Mouse (Mus musculus) heart, postnatal 0 days (tissue): ENCODE data around the gene Fryl. TPM values are rescaled to one million over a fixed set of nuclear protein-coding genes. Genes with fewer than 3 reads are reported as not detected.

Experiments used
- ATAC-seq: fragments of 200-750 bp; cut with Nextera tagmentation; 2 replicates; pipeline ENCODE4 v1.8.0; 2017; ENCODE audit warnings: low read depth, moderate number of reproducible peaks, moderate library complexity; ENCODE audit not compliant: insufficient read depth
- DNase-seq: peaks from one replicate; pipeline ENCODE4 v3.0.0-alpha.2; 2016; ENCODE audit warnings: low spot score
- H3K27ac ChIP-seq: fragments of 300-500 bp; sonication (generic); 2 replicates; pipeline ENCODE4 v1.5.1; 2014; ENCODE audit warnings: low read depth, mild to moderate bottlenecking
- H3K27me3 ChIP-seq: fragments of 300-500 bp; sonication (generic); 2 replicates; pipeline ENCODE4 v1.6.1; 2014; ENCODE audit warnings: low read length, mixed read lengths; ENCODE audit not compliant: control insufficient read depth, insufficient read depth
- H3K36me3 ChIP-seq: fragments of 300-500 bp; sonication (generic); replicated peaks from 2 replicates; pipeline ENCODE4 v1.6.1; 2014; ENCODE audit warnings: low read length, mixed read lengths; ENCODE audit not compliant: control insufficient read depth, insufficient read depth
- H3K4me1 ChIP-seq: fragments of 300-500 bp; sonication (generic); 2 replicates; pipeline ENCODE4 v1.6.1; 2014; ENCODE audit warnings: antibody characterized with exemption; ENCODE audit not compliant: control insufficient read depth, insufficient read depth
- H3K4me2 ChIP-seq: fragments of 300-500 bp; sonication (generic); 2 replicates; pipeline ENCODE4 v1.6.1; 2014; ENCODE audit warnings: low read depth, mild to moderate bottlenecking, low read length, moderate library complexity
- H3K4me3 ChIP-seq: fragments of 300-500 bp; sonication (generic); 2 replicates; pipeline ENCODE4 v1.5.1; 2014; ENCODE audit warnings: low read depth, low read length
- H3K9ac ChIP-seq: fragments of 300-500 bp; sonication (generic); replicated peaks from 2 replicates; pipeline ENCODE4 v1.6.1; 2014; ENCODE audit warnings: low read depth, low read length, mixed read lengths
- H3K9me3 ChIP-seq: fragments of 300-500 bp; sonication (generic); replicated peaks from 2 replicates; pipeline ENCODE4 v1.6.1; 2016; ENCODE audit warnings: low read length; ENCODE audit not compliant: control insufficient read depth
- CTCF ChIP-seq: IDR thresholded peaks from 2 replicates; pipeline ENCODE4 v1.5.1; 2016; ENCODE audit warnings: antibody characterized with exemption, control low read depth, low read depth
- EP300 ChIP-seq: IDR thresholded peaks from 2 replicates; pipeline ENCODE4 v1.6.1; 2016; ENCODE audit warnings: antibody characterized with exemption, low read depth
- WGBS: fragments of 180-500 bp; shearing (Covaris S2); extraction: QIAGEN DNeasy Blood & Tissue Kit; methylation state at CpG from one replicate; pipeline ENCODE4 v1.1.7; 2014; 5-methylcytosine and 5-hydroxymethylcytosine counted together
- polyA plus RNA-seq: library from polyadenylated mRNA; unstranded; fragments of >200 nt; fragmentation: Nextera tagmentation; extraction: Ambion mirVana; gene quantifications from 2 replicates; pipeline ENCODE4 v1.2.1, GENCODE M21; 2015
- total RNA-seq: library from RNA; depleted of rRNA; stranded (reverse); fragments of >200 nt; gene quantifications from 2 replicates; pipeline ENCODE4 v1.2.3, GENCODE M21; 2014; ENCODE audit warnings: low replicate concordance

Fryl gene
- total and polyA plus RNA-seq, 2 experiments from 2014 or later = 19.3 to 43.0 TPM

DNA sequence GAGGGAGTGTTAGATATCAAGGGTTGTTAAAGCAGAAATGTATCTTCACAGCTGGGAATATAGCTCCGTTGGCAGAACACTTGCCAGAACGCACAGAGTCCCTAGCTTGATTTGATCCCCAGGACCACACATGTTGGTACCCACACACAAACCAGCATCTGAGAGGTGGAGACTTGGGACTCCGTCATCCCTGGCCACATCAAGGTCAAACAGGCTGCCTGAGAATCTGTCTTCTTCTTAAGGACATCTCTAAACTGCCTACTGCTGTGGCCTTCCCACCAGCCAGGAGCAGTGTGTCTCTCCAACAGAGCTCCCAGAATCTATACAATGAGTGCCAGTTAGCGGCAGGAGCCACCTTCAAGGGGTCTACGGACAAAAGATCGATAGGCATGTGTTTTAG, 47.8 kb downstream of the Fryl start:
- H3K27ac ChIP-seq = peak overlapping the region; percentile 33; the same call in 1 of the 2 replicates
- ATAC-seq (no peak), DNase-seq (no peak)
- H3K9me3 ChIP-seq = no peaks in the 10 kb centered on the region
- H3K4me3 ChIP-seq = no peak overlapping the region
- peaks cover 15% of the 10 kb centered on the region for H3K36me3 ChIP-seq
- 60% methylated on average over 6 of the region's 6 CpGs for WGBS
- peaks cover 18% of the 10 kb centered on the region for H3K4me1 ChIP-seq
- no peak overlapping the region for H3K4me2 ChIP-seq
- TF ChIP-seq CTCF (no peak), EP300 (no peak)
- no peaks in the 10 kb centered on the region for H3K27me3 ChIP-seq
- H3K9ac ChIP-seq = no peak overlapping the region

DNA sequence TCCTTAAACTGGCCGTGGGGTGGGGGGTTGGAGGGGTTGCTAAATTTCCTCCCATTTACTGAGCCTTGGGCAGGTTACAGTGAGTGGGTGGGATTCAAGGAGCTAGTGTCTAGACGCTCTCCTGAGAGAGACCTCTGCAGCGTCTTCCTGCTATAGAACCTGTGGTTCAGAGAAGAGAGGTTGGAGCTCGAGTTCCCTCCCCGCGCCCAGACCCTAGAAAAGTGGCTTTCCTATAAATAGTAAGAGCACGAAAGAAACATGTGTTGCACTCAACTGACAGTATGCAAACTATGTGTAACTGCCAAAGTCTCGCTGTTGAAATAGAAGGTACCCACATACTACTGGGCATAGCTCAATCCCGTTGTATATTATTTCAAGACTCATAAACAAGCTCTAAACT, 49.7 kb downstream of the Fryl start:
- Histone ChIP-seq H3K4me1 (peaks cover 23% of the 10 kb centered on the region), H3K9ac (peak overlapping the region; percentile 1; the same call in 1 of the 2 replicates), H3K27ac (peak overlapping the region; percentile 90), H3K4me2 (peak overlapping the region; percentile 10; the same call in 1 of the 2 replicates), H3K4me3 (no peak overlapping the region), H3K27me3 (no peaks in the 10 kb centered on the region), H3K9me3 (no peaks in the 10 kb centered on the region), H3K36me3 (peaks cover 10% of the 10 kb centered on the region)
- DNase-seq (peak; percentile 84), ATAC-seq (peak; percentile 88)
- no peak for TF ChIP-seq CTCF
- 32% methylated on average over 9 of the region's 9 CpGs for WGBS

DNA sequence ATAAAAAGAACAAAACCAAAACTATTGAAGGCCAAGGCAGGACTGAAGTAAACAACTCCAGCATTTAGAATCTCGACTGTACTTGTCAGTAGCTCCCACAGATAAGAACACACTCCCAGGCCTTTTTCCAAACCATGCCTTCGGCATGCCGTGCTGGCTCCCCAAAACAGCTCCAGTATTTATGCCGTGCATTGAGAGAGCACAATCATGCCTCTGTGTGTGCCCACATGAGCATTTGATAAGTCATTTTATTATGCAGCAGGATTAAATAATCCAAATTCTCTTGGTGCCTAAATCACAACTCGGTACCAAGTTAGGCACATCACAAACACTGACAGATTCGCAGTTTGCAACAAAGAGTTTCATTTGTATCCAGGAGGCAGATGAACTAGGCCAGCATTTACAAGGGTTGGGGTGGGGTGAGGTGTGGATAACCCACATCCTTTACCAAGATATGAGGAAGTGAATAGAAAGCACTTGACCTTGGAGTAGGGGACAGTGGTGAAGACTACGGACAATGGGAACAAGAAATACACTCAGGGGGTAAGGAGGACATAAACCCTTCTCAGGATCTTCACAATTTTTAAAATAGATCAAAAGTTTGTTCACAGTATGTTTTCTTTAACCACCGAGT, 50.3 kb downstream of the Fryl start:
- ATAC-seq = no peak

DNA sequence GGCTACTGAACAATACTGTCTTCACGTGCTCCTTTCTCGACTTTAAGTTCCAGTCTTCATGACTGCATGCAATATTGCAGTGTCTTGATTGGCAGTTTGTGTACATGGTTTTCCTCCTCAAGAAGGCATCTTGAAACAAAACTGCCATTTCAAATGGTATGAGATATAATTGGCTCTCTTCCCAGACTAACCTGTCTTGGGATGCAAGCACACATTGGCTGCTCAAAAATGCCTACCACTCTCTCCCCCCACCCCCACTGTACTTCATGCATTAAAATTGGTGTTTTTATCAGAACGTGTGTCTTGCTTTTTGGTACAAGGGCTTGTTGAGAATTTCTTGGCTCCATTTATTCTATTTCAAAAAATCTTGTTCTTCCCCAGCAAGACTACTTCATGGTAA, 51.4 kb downstream of the Fryl start:
- Histone ChIP-seq H3K27me3 (no peaks in the 10 kb centered on the region), H3K9me3 (no peaks in the 10 kb centered on the region), H3K4me2 (no peak overlapping the region), H3K4me1 (peaks cover 35% of the 10 kb centered on the region), H3K27ac (peak overlapping the region; percentile 90), H3K4me3 (no peak overlapping the region), H3K9ac (no peak overlapping the region), H3K36me3 (peaks cover under 1% of the 10 kb centered on the region)
- TF ChIP-seq CTCF (no peak), EP300 (no peak)
- WGBS = 40% methylated on average over 3 of the region's 3 CpGs
- DNase-seq (no peak), ATAC-seq (no peak)

More for the DNA sequence above, 50.3 kb downstream of the Fryl start:
- Histone ChIP-seq H3K4me3 (no peak overlapping the region), H3K4me1 (peaks cover 26% of the 10 kb centered on the region), H3K36me3 (peaks cover 10% of the 10 kb centered on the region), H3K27ac (peak overlapping the region; percentile 90), H3K9me3 (no peaks in the 10 kb centered on the region), H3K4me2 (peak overlapping the region; percentile 10; the same call in 1 of the 2 replicates), H3K27me3 (no peaks in the 10 kb centered on the region), H3K9ac (no peak overlapping the region; the same call in 1 of the 2 replicates)
- TF ChIP-seq EP300 = no peak
- WGBS = 28% methylated on average over 8 of the region's 8 CpGs
- DNase-seq = no peak

DNA sequence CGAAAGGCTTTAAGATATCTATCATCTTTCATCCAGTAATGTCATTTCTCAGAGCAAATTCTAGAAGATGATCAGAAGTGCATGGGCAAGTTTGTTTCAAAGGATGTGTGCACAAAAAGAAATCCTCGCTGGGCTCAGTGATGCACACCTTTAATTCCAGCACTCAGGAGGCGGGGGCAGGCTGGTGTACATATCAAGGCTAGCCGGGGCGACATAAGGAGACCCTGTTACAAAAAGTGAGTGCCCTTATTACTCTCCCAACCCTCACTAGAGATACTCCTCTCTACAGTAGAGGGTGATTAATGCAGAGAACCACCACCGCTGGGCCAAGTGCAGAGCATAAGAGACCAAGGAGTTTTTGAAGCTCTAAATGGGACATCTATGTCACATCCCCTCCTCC, 53.9 kb downstream of the Fryl start:
- Histone ChIP-seq H3K27me3 (no peaks in the 10 kb centered on the region), H3K9ac (no peak overlapping the region), H3K4me3 (no peak overlapping the region), H3K27ac (no peak overlapping the region), H3K36me3 (no peaks in the 10 kb centered on the region), H3K4me2 (no peak overlapping the region), H3K9me3 (no peaks in the 10 kb centered on the region), H3K4me1 (peaks cover 27% of the 10 kb centered on the region)
- 84% methylated on average over 6 of the region's 6 CpGs for WGBS
- TF ChIP-seq CTCF (no peak), EP300 (no peak)
- DNase-seq (no peak), ATAC-seq (no peak)

DNA sequence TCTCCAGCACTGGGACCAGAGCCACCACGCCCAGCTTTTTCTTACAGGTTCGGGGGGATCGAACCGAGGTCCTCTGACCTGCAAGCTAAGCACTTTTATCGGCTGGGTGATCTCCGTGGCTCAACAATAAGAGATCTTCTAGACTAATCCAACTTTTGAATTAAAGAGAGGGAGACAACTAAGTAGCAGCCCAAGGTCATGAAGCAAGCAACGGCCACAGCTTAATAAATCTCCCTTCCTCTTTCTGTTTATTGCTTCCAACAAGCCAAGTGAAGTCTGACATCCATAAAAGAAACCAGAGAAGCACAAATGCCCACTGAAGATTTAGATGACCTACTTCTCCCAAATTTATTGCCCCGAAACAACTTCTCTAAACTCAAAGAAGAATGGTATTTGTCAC, 54.3 kb downstream of the Fryl start:
- Histone ChIP-seq H3K4me3 (no peak overlapping the region), H3K9me3 (no peaks in the 10 kb centered on the region), H3K27ac (no peak overlapping the region), H3K27me3 (no peaks in the 10 kb centered on the region), H3K36me3 (no peaks in the 10 kb centered on the region), H3K4me1 (peaks cover 27% of the 10 kb centered on the region), H3K9ac (no peak overlapping the region), H3K4me2 (no peak overlapping the region)
- DNase-seq (no peak), ATAC-seq (no peak)
- TF ChIP-seq EP300 (no peak), CTCF (no peak)
- 88% methylated on average over 8 of the region's 8 CpGs for WGBS
